Mouse (Mus musculus) adrenal gland, adult 2 months (tissue): ENCODE data around the gene Uqcrfs1. TPM values are rescaled to one million over a fixed set of nuclear protein-coding genes. Genes with fewer than 3 reads are reported as not detected.

ENCODE experiments used
- DNase-seq: peaks from one replicate; pipeline ENCODE4 v3.0.0; 2021
- polyA plus RNA-seq: library from polyadenylated mRNA; depleted of rRNA; stranded (reverse); fragments of >200 nt; gene quantifications from 2 replicates; pipeline ENCODE4 v1.2.3, GENCODE M21; 2012; rRNA removed
- total RNA-seq, 2 experiments: library from RNA; stranded (reverse); gene quantifications; 2 replicates each; pipeline ENCODE4 v1.2.3; 2021

The Uqcrfs1 gene
- total and polyA plus RNA-seq, 3 experiments, result 247 to 860 (median 409) TPM

GRCm38 (mm10) chr13:30501860-30502395 is 43.2 kb downstream of the Uqcrfs1 start:
- DNase-seq, result no peak

Other genes with a start within 250 kb of the Uqcrfs1 start
- gene Agtr1a, start 208.9 kb downstream of the Uqcrfs1 start, total RNA-seq, result 100 to 1,000 TPM; 260 to 306 TPM
- gene Agtr1a, start 208.9 kb downstream of the Uqcrfs1 start, polyA plus RNA-seq, result 93.2 and 120 TPM in 2 replicates
- gene Dusp22, start 114.6 kb upstream of the Uqcrfs1 start, total RNA-seq, result 10 to 100 TPM; 21.8 to 29.6 TPM
- gene Dusp22, start 114.6 kb upstream of the Uqcrfs1 start, polyA plus RNA-seq, result 7.6 and 9.5 TPM in 2 replicates
- 10 to 100 TPM; 23.5 to 25.7 TPM for gene Irf4, start 203.9 kb upstream of the Uqcrfs1 start, total RNA-seq
- 0.88 and 1.4 TPM in 2 replicates for gene Irf4, start 203.9 kb upstream of the Uqcrfs1 start, polyA plus RNA-seq